Mouse (Mus musculus) kidney, adult 10 weeks (tissue): Measurements from ENCODE around the gene Gm10985. TPM values are rescaled to one million over a fixed set of nuclear protein-coding genes. Genes with fewer than 3 reads are reported as not detected.

ENCODE experiments used
- polyA plus RNA-seq: library from polyadenylated mRNA; stranded (reverse); fragments of 350-450 nt; fragmentation: Illumina TruSeq; extraction: RNeasy Lipid Tissue Mini Kit (QIAGEN cat#74804); gene quantifications from one replicate; pipeline ENCODE4 v1.2.3, GENCODE M21; 2014; ENCODE audit warnings: low read depth, low replicate concordance

Gm10985 gene
- polyA plus RNA-seq, result not detected

DNA sequence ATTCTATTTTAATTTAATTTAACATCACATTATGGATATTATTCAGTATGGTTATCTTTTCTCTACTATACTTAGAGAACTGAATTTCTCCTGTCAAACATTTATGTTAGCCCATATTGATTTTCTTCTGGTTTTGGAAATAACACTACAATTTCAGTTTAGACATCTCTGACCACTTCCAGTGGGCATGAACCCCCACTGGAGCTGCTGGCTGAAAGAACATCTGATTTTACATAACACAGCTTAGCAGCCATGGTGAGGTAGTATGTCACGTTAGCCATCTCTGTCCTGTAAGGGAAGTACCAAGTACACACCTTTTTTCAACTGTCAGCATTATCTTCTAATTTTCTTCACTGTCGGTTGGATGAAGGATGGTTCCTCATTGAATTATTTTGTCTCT is at the start of gene Gm10985:
Gene Gm10985, plus strand, starts transcription at position 301 of the 400 bp plus-strand sequence.

DNA sequence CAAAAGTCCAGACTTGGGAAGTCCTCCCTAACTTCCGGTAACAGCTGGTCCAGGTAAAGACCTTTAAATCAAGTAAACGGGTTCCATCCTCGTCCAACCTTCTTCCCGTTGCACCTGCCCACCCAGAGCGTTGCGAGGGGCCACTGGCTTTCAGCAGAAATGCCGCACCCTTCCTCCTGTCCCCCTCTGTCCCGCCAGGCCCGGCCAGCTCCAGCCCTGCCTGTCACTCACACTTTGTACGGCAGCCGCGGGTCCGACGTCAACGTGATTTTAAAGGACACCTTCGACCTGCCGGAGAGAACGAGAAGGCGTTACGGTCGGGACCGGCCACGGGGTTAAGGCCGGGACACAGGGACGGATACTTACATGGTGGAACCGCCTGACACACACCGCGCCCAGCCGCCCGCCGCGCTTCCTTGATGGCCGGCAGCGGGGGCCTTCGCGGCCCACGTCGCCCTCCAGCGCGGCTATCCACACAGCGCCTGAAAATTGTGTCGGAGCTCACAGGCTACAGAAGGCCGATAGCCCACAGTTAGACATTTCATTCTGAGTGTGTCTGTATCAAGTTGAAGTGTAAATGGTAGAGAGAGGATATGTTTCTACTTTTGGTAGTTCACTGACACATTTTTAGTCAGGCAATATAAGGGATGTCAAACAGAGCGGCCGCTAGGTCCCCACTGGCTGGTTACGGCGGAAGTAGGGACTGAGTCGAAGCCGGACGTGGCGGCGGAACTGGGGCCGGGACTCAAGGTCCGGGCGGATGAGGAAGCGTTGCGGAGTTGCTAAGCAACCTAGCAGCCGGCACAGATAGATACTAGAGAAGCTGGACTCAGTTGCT is 18.7 kb downstream of the Gm10985 start, which contains the start of gene Ufm1:
Gene Ufm1, minus strand, starts transcription at position 448 of the 838 bp plus-strand sequence.

Other genes starting within 250 kb of the Gm10985 start
- gene Frem2, start 187.7 kb upstream of the Gm10985 start, polyA plus RNA-seq, result 2.6 TPM
- 298 TPM for gene Ufm1, start 18.7 kb downstream of the Gm10985 start, polyA plus RNA-seq